Mouse (Mus musculus): Measurements from ENCODE around the gene Calm2.

DNA sequence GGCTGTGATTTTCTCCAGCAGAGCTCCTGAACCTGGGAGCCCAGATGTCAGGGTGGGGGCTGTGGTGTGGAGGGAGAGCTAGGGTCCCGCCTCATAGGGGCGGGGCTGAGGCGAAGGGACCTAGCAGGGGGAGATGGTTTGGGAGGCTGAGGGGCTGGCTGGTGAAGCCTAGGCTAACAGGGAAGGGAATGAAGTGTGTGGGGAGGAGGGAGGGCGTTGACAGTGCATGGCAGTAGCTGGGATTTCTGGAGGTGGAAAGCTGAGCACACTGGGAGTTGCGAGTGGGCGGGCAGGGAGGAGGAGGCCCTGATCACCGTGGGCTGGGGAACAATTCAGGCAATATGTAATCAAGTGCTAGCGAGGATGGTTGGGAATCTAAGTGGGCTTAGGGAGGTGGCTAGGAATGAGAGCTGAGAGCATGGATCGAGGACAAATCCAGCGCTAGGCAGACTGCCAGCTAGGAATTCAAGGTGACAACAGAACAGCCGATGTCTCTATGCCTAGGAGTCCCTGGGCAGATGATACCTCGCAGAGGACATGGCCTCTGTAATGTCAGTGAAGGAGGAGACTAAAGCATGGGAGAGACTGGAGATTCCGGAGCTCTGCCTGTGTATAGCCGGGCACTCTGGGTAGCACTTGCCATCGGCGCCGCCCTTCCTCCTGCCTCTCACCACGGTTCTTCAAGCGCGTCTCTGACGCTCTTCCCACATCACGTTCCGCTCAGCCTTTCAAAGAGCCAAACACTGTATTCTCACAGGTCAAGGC is 27.2 kb upstream of the Calm2 start:
- TF ChIP-seq POLR2A (IDR thresholded peaks at IDR 0.05; ENCODE audit: low read depth, low read length) = no peak
- TF ChIP-seq CTCF (IDR thresholded peaks at IDR 0.05; ENCODE audit: extremely low read depth, insufficient read length, insufficient replicate concordance, low read depth, low read length) = no peak

All from small intestine, adult 2 months (tissue).